In genomic region chr4:13267712-13268111, GRCm38 (mm10) we compare ENCODE assay signal across 9 mouse cellular contexts.
DNase-seq lines count a peak whose midpoint lies in the region; ATAC-seq lines count a peak whose summit lies in the region.
"Had no signal": no experiment of that assay in that cellular context is flagged by ENCODE, and none has a peak within 500 bp of the region (broad histone marks: within the 10 kb centered on the region; RNA-seq: fewer than 3 reads in every experiment).

No protein-coding gene starts in this region.

- ATAC-seq in cerebellum, adult (ENCODE audit: insufficient number of reproducible peaks, low FRiP score, low TSS enrichment): no peak
- ATAC-seq: forebrain, embryonic 16.5 days had no signal

- peak; percentile 22 to 29 for DNase-seq in cerebellum, adult 18-20 months
- peak; percentile 7 for DNase-seq in lung, postnatal 25 days (ENCODE audit: low spot score)
- DNase-seq in lung, postnatal 10 days: no peak
- DNase-seq in heart, postnatal 36 days: peak; percentile 25 to 32
- peak; percentile 22 to 32 for DNase-seq in kidney, postnatal 4 days
- no peak for DNase-seq in spleen, postnatal 36 days (ENCODE audit: low spot score in 2 of 2)
- no peak for DNase-seq in layer of hippocampus, postnatal 10 days (ENCODE audit: low spot score in 2 of 2)

- intact Hi-C loops in heart, postnatal 36 days (cut with DNase I): loop anchor here (5.0 kb wide), 1 partner anchor 45 kb away; no protein-coding TSS in a partner anchor

Comparison
In these comparisons a context has a peak if more than half of its experiments do, and no peak if none do; other contexts are left out.
1. DNase-seq: peak in cerebellum, adult 18-20 months (2 of 2), lung, postnatal 25 days (single experiment), heart, postnatal 36 days (2 of 2) and kidney, postnatal 4 days (2 of 2); none in lung, postnatal 10 days (single experiment), spleen, postnatal 36 days (0 of 2) and layer of hippocampus, postnatal 10 days (0 of 2).